In genomic region chr13:43560458-43561411, GRCm38 (mm10) we compare ENCODE assay signal across 8 mouse cellular contexts. TPM values are rescaled to one million over a fixed set of nuclear protein-coding genes. Genes with fewer than 3 reads are reported as not detected.
DNase-seq lines count a peak whose midpoint lies in the region; ATAC-seq and TF ChIP-seq lines count a peak whose summit lies in the region.

No protein-coding gene starts in this region.

- no peaks in the 10 kb centered on the region for H3K9me3 ChIP-seq in embryonic facial prominence, embryonic 10.5 days
- H3K9me3 ChIP-seq in heart, embryonic 16.5 days (replicated peaks; ENCODE audit: control insufficient read depth, low read length) = no peaks in the 10 kb centered on the region
- no peaks in the 10 kb centered on the region for H3K9me3 ChIP-seq in midbrain, embryonic 10.5 days (replicated peaks)

- WGBS in embryonic facial prominence, embryonic 10.5 days = 11% methylated on average over 18 of the region's 18 CpGs
- 7% methylated on average over 18 of the region's 18 CpGs for WGBS in heart, embryonic 16.5 days
- 14% methylated on average over 18 of the region's 18 CpGs for WGBS in midbrain, embryonic 10.5 days

- no peak for ATAC-seq in heart, embryonic 16.5 days (replicated peaks; ENCODE audit: extremely low read depth, insufficient read depth, low FRiP score)

- no peak for DNase-seq in left cerebral cortex, adult 2 months (ENCODE audit: extremely low spot score in 1 of 2, low spot score in 2 of 2)
- DNase-seq in left cerebral cortex, adult 18-20 months (ENCODE audit: low spot score in 2 of 2) = no peak
- DNase-seq in embryonic facial prominence, embryonic 10.5 days (ENCODE audit: low spot score) = peak; percentile 29
- peak; percentile 78 to 89 for DNase-seq in kidney, postnatal 25 days
- DNase-seq in midbrain, embryonic 10.5 days (ENCODE audit: low spot score) = peak; percentile 37
- no peak for DNase-seq in frontal cortex, adult 2 months (ENCODE audit: extremely low spot score in 1 of 2, low spot score in 1 of 2)
- DNase-seq in thymus, postnatal 10 days (ENCODE audit: low spot score in 2 of 2) = no peak

- H3K27me3 ChIP-seq in embryonic facial prominence, embryonic 10.5 days (replicated peaks; ENCODE audit: low read depth, poor library complexity, severe bottlenecking) = peaks cover 38% of the 10 kb centered on the region
- H3K27me3 ChIP-seq in heart, embryonic 16.5 days (ENCODE audit: control insufficient read depth, insufficient read depth, low read length) = no peaks in the 10 kb centered on the region
- peaks cover 46% of the 10 kb centered on the region for H3K27me3 ChIP-seq in midbrain, embryonic 10.5 days (ENCODE audit: low read depth, poor library complexity, severe bottlenecking)

- intact Hi-C loops in left cerebral cortex, adult 2 months (cut with DNase I) = no loop called here

- peak overlapping the region; percentile 87 for H3K9ac ChIP-seq in heart, embryonic 16.5 days (ENCODE audit: low read length)

- H3K36me3 ChIP-seq in embryonic facial prominence, embryonic 10.5 days (replicated peaks) = no peaks in the 10 kb centered on the region
- no peaks in the 10 kb centered on the region for H3K36me3 ChIP-seq in heart, embryonic 16.5 days (ENCODE audit: control insufficient read depth, insufficient read depth)
- H3K36me3 ChIP-seq in midbrain, embryonic 10.5 days = no peaks in the 10 kb centered on the region

- TF ChIP-seq CTCF in left cerebral cortex, adult 2 months (IDR thresholded peaks at IDR 0.05) = no peak

- peak overlapping the region; percentile 95 for H3K27ac ChIP-seq in left cerebral cortex, adult 2 months
- peak overlapping the region; percentile 96 for H3K27ac ChIP-seq in embryonic facial prominence, embryonic 10.5 days (replicated peaks)
- peak overlapping the region; percentile 97 for H3K27ac ChIP-seq in heart, embryonic 16.5 days (ENCODE audit: low read length)
- peak overlapping the region; percentile 96 for H3K27ac ChIP-seq in midbrain, embryonic 10.5 days (replicated peaks)

- H3K4me1 ChIP-seq in embryonic facial prominence, embryonic 10.5 days = peaks cover 33% of the 10 kb centered on the region
- H3K4me1 ChIP-seq in heart, embryonic 16.5 days (ENCODE audit: control insufficient read depth, insufficient read depth, low read length) = peaks cover 15% of the 10 kb centered on the region
- H3K4me1 ChIP-seq in midbrain, embryonic 10.5 days = peaks cover 31% of the 10 kb centered on the region

- peak overlapping the region; percentile 71 for H3K4me3 ChIP-seq in left cerebral cortex, adult 2 months
- H3K4me3 ChIP-seq in embryonic facial prominence, embryonic 10.5 days = peak overlapping the region; percentile 79
- peak overlapping the region; percentile 80 for H3K4me3 ChIP-seq in heart, embryonic 16.5 days (ENCODE audit: low read length)
- peak overlapping the region; percentile 82 for H3K4me3 ChIP-seq in midbrain, embryonic 10.5 days

- H3K4me2 ChIP-seq in heart, embryonic 16.5 days (ENCODE audit: low read depth, low read length) = peak overlapping the region; percentile 79

RNA-seq across cellular contexts. Expression of gene Mcur1, which starts 0.7 kb away (rescaled TPM):
- 10 to 100 TPM; 15.8 to 17.8 TPM for total RNA-seq in left cerebral cortex, adult 2 months (2021)
- total RNA-seq in left cerebral cortex, adult 18-20 months (2021) = 10 to 100 TPM; 17.1 to 17.9 TPM
- polyA plus RNA-seq in embryonic facial prominence, embryonic 10.5 days (2016; fragmentation: Nextera tagmentation; extraction: Ambion mirVana) = 9.5 and 10.1 TPM in 2 replicates
- polyA plus RNA-seq in heart, embryonic 16.5 days (2015; fragmentation: Nextera tagmentation; extraction: Ambion mirVana) = 14.7 and 16.9 TPM in 2 replicates
- polyA plus RNA-seq in midbrain, embryonic 10.5 days (2016; fragmentation: Nextera tagmentation; extraction: Ambion mirVana) = 8.1 and 10.4 TPM in 2 replicates
- polyA plus RNA-seq in frontal cortex, adult 2 months (2012; rRNA removed) = 24.3 and 24.7 TPM in 2 replicates

RNA-seq across cellular contexts. Expression of gene Rnf182, which starts 54.8 kb away (rescaled TPM):
- 1 to 10 TPM; 7.6 to 7.8 TPM for total RNA-seq in left cerebral cortex, adult 2 months (2021)
- 1 to 10 TPM; 8.1 to 9.9 TPM for total RNA-seq in left cerebral cortex, adult 18-20 months (2021)
- 5.3 and 7.1 TPM in 2 replicates for polyA plus RNA-seq in embryonic facial prominence, embryonic 10.5 days (2016; fragmentation: Nextera tagmentation; extraction: Ambion mirVana)
- polyA plus RNA-seq in heart, embryonic 16.5 days (2015; fragmentation: Nextera tagmentation; extraction: Ambion mirVana) = 1.7 and 2.3 TPM in 2 replicates
- 6.9 and 7.7 TPM in 2 replicates for polyA plus RNA-seq in midbrain, embryonic 10.5 days (2016; fragmentation: Nextera tagmentation; extraction: Ambion mirVana)
- polyA plus RNA-seq in frontal cortex, adult 2 months (2012; rRNA removed) = 7.9 and 8.0 TPM in 2 replicates

Comparison
In these comparisons a context has a peak if more than half of its experiments do, and no peak if none do; other contexts are left out.
1. DNase-seq: peak in embryonic facial prominence, embryonic 10.5 days (single experiment), kidney, postnatal 25 days (2 of 2) and midbrain, embryonic 10.5 days (single experiment); none in left cerebral cortex, adult 2 months (0 of 2), left cerebral cortex, adult 18-20 months (0 of 2), frontal cortex, adult 2 months (0 of 2) and thymus, postnatal 10 days (0 of 2).
2. Peak in every context shown above with its lines, with median percentiles within 50 percentile points of each other: H3K27ac ChIP-seq and H3K4me3 ChIP-seq.